Mouse (Mus musculus): ENCODE measurements around the gene Phf21a.

The Phf21a gene

DNA sequence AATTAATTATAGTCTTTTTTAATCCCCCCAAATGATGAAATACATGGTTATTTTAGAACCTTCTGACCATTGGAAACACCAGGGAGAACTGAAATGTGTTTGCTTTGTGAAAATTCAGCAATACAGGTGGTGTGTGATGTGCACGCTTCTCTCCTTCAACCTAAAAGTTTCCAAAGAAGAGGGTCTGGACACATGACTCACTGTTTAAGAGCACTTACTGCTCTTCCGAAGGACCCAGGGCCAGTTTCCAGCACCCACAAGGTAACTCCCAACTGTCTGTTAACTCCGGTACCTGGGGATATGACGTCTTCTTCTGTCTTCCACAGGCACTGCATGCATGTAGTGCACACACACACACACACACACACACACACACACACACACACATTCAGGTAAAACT, 82.1 kb downstream of the Phf21a start:
- in situ Hi-C loops (cut with MboI, MseI): no loop called here

DNA sequence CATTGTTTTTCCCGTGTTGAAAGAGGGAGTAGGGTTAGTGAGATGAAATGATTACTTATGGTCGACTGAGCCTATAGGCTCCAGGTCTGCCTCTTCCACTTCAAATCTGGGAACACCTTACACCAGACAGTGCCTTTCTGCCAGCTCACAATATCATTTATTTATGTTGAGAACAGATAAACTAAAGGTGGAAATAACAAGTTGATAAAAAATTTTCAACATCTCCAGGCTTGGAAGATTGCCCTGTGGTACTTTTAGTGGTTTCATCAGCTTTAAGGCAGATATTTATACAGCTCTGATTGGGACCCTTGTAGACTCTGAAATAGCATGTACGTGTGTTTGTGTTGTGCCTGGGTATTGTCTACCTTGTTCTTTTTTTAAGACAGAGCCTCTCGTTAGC, 83.4 kb downstream of the Phf21a start:
- in situ Hi-C loops (cut with MboI, MseI): no loop called here

DNA sequence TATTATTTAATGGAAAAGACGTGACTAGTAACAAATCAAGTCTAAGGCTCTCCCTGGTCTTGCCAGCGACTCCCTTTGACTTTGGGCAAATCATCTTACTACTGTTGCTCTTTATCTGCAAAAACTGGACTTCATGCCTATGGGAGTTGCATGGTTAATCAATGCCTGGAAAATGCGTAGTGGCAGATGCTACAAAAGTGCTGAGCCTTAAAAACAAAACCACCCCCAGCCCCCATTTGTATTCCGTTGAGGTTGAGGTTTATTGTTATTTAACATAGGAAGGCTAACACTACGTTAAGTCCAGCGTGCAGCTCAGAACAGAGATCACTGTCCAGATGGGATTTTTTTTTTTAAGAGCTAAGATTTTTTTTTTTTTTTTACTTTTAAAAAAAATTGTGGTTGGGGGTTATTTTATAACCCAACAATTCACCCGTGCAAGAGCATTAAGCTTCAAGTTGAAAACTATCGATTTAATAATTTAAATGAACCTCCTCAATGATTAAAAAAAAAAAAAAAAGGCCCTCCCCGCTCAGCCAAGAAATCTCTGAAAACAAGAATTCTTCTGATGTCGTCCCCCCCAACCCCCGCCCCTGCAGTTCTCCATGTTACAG, 89.3 kb downstream of the Phf21a start:
- in situ Hi-C loops (cut with MboI, MseI): no loop called here

DNA sequence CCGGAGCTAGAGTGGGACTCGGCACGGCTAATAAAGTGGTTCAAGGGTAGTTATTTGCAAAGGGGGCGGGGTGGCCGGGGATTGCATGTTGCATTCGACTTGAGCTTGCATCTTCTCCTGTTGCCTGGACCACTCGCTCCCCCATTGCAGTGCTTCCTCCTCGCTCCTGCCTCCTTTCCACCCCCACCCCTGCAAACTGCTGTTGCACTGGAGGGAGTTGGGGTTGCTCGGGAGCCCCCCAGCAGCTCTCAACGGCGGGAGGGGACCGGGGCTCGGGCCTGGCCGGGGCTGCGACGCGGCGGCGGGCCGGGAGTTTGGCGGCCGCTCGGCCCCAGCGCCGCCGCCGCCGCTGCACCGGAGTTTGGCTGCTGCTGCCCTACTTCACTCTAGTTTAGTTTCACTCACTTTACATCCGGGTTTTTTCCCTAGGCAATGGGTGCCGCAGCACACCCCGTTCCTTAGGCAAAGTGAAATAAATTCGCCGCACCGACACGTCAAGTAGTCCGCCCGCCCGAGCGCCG, 90.1 kb downstream of the Phf21a start:
- in situ Hi-C loops (cut with MboI, MseI): no loop called here

DNA sequence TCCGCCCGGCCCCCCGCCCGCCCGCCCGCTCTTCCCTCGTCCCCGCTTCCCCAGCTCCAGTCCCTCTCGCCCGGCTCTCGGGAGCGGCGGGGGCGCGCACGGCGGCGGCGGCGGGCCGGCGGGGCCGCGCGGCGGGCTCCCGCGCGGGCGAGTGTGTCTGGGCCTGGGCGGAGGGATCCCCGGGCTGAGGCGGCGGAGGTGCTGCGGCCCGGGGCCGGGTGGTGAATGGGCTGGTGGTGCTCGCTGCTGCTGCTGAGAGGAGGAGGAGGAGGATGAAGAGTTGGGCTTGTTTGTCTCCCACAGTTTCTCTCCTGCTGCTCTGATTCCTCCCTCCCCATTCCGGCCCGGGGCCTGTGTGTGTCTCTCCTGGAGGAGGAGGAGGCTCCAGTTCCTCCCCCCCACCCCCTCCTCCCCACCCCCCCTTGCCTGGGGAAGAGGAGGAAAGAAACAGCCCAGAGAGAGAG, 90.7 kb downstream of the Phf21a start:
- in situ Hi-C loops (cut with MboI, MseI): no loop called here

DNA sequence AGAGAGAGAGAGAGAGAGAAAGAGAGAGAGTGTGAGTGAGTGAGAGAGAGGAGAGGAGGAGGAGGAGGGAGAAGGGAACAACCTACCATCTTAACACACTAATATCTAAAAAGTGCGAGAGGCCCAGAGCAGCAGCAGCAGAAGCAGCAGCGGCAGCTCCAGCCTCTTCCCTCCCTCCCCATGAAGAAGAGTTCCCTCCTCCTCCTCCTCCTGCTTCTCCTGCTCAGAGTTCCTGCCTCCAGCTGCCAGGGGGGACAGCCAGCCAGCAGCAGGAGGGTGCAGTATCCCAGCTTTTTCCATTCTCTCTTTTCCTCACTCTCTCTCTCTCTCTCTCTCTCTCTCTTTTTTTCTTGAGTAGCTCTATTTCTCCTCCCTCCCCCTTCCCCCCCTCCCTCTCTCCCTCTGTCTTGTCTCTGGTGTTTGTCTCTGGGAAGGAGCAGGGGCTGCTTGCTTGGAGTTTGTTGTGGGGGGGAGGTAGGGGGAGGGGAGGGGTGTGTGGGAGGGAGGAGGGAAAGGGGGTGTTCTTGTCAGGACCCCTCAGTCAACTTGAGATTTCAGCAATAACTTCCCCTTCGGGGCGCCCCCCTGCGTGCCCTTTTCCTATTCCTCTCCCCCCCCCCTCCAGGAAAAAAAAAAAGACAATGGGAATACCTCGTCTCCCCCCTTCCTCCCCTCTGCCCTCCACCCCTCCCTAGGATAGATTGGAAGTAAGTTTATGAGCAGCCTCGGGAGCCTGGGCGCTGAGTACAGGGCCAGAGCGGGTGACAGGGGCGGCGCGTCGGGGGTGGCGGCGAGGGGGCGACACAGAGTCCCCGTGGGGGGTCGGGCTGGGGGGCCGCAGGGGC, 91.4 kb downstream of the Phf21a start:
- in situ Hi-C loops (cut with MboI, MseI): no loop called here

DNA sequence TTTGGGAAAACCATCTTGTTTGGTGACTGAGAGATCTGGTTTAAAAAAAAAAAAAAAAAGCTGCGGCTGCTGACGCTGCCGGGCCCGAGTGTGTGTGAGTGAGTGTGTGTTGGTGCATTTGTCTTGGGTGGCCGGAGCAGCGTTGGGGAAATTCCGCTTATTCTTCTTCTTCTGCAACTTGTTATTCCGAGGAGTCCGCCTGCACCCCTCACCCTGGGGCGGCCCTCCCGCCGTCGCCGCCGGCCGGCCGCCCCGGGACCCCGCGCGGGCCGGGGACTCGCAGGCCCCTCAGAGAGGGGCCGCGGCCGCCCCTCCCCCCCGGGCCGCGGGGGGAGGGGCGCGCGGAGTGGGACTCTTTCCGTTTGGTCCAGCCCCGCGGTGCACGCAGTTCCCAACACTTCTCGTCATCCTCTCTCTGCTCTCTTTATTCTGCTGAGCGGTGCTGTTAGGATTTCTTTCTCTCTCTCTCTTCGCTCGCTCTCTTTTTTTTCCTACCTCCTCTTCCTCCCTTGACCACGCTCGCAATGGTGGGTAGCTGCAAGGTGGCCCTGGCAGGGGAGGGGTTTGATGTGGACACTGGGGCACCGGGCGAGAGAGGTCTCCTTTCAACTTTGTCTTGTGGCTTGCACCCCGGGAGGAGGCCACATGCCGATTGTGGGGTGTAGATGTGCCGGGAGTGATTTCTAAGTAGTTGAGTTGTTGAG, 92.3 kb downstream of the Phf21a start:
- in situ Hi-C loops (cut with MboI, MseI): no loop called here

DNA sequence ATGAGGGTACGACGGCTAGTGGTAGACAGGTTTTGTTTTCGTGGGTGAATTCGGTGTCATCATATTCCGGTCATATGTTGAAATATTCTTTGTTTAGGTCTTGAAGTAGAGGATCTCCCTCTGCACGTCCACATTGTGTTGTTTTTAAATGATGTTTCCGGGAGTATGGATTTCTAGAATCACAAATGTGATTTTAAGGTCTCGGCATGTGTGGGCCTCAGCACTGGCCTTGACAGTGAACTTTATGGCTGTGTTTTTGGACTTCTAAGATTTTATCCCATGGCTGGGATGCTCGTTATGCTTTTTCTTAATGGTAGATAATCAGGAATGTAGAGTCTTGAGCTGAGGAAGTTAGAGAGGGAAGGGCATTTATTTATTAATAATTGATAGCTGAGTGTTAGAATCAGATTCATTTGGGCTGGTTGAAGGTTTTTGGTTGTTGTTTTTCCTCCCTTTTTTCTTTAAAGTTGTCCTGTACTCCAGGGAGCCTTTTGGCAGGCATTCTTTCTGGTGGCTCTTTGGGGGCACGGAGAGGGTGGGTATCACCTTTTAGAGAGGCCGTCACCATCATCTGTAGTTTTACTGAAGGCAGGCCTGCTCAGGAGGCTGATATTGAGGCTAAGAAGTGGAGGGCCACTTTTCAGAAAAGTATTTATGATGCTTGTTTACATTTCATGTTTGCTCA, 93.0 kb downstream of the Phf21a start:
- in situ Hi-C loops (cut with MboI, MseI): no loop called here

DNA sequence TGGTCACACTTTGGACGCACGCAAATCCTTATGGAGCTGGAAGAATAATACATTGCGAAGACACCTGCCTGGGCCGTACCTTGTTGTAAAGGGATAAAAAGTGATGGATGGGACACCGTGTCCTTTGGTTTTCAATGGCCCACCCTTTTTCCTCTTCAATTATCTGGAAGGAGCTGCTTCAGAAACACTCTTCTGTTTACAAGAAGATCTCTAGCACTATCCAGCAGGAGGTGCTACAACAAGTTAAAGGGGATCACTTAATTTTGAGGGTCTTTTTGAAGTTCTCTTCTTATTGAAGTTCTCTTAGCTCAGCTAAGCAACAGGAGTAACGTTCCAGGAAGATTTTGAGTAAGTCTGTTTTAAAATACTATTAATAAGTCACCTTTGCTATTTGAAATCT, 94.1 kb downstream of the Phf21a start:
- in situ Hi-C loops (cut with MboI, MseI): no loop called here

DNA sequence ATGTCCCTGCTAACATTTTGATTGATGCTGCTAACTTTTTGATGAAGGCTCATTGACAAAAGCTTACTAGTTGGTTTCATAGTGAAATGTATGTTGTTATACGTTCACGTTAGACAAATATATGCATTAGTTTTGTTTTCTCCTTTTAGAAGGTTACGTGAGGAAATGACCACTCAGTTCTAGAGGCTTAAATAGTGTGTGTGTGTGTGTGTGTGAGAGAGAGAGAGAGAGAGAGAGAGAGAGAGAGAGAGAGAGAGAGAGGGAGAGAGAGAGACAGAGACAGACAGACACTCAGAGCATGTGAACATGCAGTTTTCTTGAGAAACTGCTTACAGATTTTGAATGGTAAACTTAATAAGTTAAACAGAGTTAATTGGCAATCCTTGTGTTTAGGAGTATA, 95.8 kb downstream of the Phf21a start:
- in situ Hi-C loops (cut with MboI, MseI): no loop called here

DNA sequence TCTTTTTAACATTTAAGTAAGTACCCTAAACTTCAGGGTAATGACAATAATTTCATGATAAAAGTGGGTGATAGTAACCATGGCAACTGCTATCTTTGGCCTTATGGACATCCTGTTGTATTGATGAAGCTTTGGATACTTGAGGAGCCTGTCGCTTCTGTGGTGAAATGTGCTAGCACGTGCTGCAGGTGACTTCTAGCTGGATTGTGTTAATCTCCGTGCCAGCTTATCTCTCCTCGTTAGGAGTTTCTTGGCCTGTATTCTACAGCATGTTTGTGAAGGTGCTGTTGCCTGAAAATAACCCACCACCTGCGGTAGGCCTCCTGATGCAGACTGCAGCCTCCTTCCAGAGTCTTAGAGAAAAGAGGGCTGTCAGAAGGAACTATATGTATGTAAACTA, 98.0 kb downstream of the Phf21a start:
- in situ Hi-C loops (cut with MboI, MseI): no loop called here

DNA sequence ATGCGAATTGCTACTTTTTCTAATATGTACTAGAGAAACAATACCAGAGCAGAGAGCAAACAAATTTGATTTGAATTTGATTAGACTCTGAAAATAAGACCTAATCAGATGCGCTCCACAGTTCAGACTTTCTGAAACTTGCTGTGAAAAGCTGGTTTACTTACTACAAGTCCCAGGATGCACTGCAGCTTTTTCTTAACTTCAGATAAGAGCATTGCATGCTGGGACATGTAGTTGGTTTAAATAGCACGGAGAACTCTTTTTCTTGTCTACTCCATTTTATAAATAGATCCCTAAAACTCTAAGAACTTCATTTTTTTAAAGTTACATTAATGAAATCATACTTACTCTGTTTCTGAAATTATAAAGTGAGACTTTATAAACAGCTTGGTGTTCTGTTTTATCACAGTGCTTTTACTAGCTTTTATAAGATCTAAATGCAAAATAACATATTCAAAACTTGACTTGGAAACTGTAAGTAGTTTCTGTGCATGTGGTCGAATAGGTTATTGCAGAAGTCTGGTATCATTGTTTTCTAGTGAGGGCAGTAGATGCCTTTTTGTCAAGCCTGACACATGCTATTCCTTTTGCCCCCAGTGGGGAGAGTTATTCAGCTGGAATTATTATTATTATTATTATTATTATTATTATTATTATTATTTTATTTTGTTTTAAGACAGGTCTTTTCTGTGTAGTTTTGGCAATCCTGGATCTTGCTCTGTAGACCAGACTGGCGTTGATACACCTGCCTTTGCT, 99.1 kb downstream of the Phf21a start:
- in situ Hi-C loops (cut with MboI, MseI): no loop called here

DNA sequence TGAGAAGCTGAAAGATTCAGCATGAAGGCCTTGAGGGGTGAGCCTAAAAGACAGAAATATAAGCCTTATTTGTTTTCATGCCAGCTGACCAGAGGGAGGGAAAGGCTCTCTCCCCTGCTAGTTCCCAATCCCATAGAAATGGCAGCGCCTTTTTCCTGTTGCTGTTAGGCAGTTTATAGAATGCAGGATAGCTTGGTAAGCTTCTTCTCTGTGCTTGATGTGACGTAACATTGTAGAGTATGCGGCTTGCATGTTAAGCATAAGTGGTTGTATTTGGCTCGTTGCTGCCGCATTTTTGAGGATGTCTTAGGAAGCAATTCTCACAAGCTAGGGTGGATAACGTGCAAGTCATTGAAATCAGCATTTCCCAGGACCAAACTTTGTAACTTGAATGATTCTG, 105.2 kb downstream of the Phf21a start:
- in situ Hi-C loops (cut with MboI, MseI): no loop called here

DNA sequence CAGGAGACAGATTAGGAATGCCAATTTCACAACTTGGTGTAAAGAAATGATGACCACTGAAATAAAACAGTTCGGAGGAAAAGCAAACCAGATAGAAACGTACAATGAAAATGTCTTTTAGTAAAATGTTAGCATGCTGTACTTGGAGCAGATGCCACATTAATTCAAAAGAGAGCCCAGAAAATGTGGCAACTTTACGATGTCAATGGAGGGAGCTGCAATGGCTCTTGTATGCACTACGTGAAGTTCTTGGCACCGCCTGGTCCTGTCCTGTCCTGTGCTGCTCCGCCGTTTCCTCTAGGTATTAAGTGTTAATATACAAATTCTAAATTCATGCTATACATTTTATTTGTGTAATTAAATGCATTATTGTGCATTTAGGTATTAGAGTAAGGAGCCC, 105.8 kb downstream of the Phf21a start:
- in situ Hi-C loops (cut with MboI, MseI): no loop called here

DNA sequence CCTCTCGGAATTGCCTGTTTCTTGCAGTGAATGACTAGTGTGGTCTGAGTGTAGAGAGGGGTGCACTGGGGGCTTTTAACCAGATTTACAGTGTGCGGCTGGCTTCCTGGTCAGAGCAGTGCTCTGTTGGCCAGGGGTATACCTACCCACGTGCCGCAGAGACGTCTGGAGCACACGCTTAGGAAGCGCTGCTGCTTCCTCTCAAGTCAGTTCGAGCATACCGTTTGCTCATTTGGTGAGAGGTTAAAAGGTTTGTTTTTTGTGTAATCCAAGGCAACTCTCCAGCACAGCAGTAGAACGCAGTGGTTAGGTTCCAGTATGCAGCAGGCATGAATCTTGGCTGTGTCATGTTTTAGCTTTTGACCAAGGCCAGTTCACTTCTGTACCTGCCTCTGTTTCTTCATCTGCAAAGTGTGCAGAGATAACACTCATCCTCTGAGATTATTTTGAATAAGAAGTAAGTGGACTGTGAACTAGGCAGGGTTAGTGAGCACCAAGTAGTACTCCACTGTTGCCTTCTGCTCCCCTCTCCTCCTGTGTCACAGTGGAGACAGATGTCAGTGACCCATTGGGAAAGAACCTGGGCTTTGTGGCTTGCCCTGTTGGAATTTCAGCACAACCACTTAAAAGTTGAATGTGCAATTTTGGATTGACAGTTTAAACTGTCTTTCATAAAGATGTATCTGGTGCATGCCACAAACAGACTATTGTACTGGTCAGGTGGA, 106.8 kb downstream of the Phf21a start:
- in situ Hi-C loops (cut with MboI, MseI): no loop called here

DNA sequence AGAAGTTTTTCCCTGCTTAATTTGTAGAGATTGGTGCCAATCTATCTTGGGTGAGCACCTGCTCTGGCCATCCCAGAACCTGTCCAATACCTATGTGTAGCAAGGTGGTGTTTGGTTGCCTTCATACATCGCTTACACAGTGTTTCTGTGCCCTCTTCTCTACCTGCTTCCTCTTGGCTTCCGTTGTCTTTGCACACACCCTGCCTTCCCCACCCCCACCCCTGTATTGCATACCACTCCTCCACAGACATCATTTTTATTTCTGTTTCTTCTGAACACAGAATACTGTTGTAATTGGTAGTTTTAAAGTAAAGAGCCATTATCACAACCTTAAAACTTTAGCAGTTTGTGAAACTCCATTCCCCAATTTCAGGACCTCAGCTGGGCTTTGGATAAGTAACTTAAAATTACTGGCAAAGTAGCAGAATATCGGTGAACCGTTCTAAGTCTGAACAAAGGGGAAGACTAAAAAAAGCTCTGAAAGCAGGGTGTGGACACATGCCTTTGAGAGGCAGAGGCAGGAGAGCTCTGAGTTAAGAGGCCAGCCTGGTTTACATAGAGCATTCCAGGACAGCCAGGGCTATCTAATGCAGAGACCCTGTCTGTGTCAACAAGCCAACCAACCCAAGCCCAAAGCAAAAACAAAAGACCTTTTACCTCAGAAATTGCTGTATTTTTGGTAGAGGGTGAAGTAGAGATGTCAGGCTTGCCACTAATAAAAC, 109.6 kb downstream of the Phf21a start:
- in situ Hi-C loops (cut with MboI, MseI): no loop called here

DNA sequence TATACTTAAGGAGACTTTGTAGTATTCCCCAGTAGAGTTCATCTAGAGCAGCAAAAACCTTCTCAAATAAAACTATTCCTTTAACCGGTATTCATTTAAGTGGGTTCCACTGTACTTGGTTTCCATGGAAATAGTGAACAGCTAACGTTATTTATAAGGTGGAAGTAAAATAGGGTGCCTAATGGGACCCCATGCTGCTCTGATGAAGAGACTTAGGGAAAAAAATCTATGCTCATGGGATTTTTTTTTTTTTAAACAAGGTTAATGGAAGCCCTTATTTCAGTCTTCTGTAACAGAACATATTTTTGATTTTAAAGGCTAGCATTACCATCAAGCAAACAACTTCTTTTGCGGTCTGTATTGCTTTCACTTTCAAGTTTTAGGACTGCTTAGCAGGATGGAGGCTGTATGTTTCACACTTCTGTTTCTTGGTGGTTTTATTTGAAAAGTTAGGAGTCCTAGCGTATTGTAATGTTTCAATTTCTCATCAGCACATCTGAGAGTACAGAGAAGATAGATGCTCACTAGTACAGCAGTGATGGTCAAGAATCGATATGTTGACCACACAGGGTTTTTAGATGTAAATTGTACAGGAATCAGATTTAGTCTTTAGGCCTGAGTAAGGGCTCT, 112.2 kb downstream of the Phf21a start:
- in situ Hi-C loops (cut with MboI, MseI): no loop called here

DNA sequence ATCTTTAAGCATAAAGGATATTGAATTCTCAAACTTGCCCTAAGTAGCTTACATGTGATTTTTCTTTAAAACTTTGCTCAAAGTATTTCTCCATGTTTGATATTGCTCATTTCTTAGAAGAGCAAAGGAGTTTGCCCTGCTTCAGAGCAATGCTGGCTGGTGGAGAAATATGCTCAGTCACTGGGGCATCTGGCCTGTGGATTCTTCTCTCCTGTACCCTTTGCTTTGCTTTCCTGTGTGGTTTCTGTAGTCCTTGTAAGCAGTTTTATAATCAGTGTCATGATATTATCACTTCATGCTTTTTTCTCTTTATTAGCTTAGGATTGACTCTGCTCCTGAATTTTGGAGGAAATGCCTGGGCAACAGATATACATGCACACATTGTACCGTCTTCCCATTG, 117.5 kb downstream of the Phf21a start:
- in situ Hi-C loops (cut with MboI, MseI): no loop called here

DNA sequence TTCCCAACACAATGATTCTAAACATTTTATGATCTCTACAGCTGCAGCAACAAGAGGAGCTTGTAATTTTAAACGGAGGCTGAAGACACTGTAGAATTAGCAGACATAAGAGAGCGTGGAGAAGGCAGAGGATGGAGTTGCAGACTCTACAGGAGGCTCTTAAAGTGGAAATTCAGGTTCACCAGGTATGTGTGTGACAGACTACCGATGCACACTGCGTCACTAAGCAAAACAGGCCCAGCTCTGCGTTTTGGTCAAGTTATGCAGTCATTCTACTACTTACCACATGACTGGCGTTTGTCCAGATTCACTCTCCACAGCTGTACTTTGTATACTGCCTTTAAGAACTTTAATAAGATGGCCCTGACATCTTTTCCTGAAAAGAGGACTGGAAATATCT, 128.5 kb downstream of the Phf21a start:
- in situ Hi-C loops (cut with MboI, MseI): no loop called here

All from T-helper 1 cell (primary cell).